Mouse (Mus musculus) B cell, adult 62 days (primary cell): ENCODE results near the gene Upk3a. TPM values are rescaled to one million over a fixed set of nuclear protein-coding genes. Genes with fewer than 3 reads are reported as not detected.

Source experiments
- total RNA-seq: library from RNA; stranded (reverse); gene quantifications from 4 replicates; pipeline ENCODE4 v1.2.4, GENCODE M21; 2023

Gene Upk3a
- total RNA-seq: not detected in 4 replicates

GRCm38 (mm10) chr15:85016951-85017664 lies at the start of gene Upk3a:
Upk3a (plus strand) TSS chr15:85017141.

DNA sequence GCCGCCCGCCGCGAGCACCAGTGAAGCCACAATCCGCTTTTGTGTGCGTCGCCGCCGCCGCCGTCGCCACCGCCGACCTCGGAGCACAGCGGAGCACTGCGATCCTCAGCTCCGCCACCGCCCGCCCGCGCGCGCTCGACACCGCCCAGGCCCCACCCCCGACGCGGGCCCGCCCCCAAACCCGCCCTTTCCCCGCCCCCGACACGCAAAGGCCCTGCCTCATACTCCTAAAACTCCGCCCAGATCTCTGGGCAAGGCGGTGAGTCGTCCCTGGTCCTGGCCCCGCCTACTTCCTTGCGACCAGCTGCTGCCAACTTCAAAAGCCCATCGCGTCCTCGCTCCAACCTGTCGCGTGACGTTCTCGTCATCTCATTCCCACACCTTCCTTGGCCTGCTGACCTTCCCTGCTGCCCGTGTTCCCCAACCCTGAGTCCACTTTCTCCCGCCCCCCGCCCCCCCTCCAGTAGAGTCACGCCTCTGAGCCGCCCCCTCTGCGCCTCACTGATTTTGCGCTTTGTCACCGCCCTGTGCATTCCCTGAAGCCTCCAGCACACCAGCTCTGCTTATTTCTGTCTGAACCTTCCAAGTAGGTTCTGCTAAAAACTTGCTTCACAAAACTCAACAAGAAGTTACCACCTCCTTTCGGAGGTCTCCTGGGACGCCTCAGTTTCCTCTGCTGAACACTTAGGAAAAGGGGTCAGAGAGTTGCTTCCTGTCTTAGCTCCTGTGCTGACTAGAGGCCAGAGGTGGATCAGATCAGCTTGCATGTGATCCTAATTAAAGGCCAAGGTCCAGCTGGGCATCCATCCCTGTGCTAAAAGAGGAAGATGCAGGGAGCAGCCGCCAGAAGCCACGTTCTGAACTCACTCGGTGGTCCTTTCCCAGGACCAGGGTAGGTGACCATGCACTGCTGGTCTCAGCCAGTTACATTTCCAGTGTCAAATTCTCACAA lies 28.8 kb upstream of the Upk3a start, which contains the start of gene 5031439G07Rik:
Gene 5031439G07Rik (minus strand): TSS at position 678 of the 952 bp plus-strand sequence.

GRCm38 (mm10) chr15:85028648-85029047 lies 11.7 kb downstream of the Upk3a start, which contains the start of gene Fam118a:
Fam118a (plus strand) TSS chr15:85028948.

Other genes starting within 250 kb of the Upk3a start
- gene Phf21b, start 161.1 kb upstream of the Upk3a start, total RNA-seq: 0.37 to 2.4 TPM (median 1.3 TPM) in 4 replicates
- gene Gm29666, start 97.1 kb upstream of the Upk3a start, total RNA-seq: 1.1 to 1.3 TPM (median 1.2 TPM) in 4 replicates
- gene Nup50, start 93.7 kb upstream of the Upk3a start, total RNA-seq: 48.0 to 58.6 TPM (median 52.4 TPM) in 4 replicates
- gene 5031439G07Rik, start 28.6 kb upstream of the Upk3a start, total RNA-seq: 66.6 to 79.8 TPM (median 76.6 TPM) in 4 replicates
- gene Fam118a, start 11.8 kb downstream of the Upk3a start, total RNA-seq: 18.3 to 29.9 TPM (median 21.0 TPM) in 4 replicates
- gene Smc1b, start 114.8 kb downstream of the Upk3a start, total RNA-seq: not detected in 4 replicates
- gene Ribc2, start 114.9 kb downstream of the Upk3a start, total RNA-seq: not detected in 4 replicates
- 0.14 to 0.25 TPM in 2 of 4 replicates, not detected in the others for gene Fbln1, start 188.8 kb downstream of the Upk3a start, total RNA-seq